Mouse (Mus musculus) layer of hippocampus, adult 8-10 months (tissue): Measurements from ENCODE around the gene Lrrc25. TPM values are rescaled to one million over a fixed set of nuclear protein-coding genes. Genes with fewer than 3 reads are reported as not detected.
"Not testable (repeated sequence)": the region's sequence is repeated elsewhere in the genome, so short reads cannot be mapped to it uniquely, and the experiment has no call there.

Experiments
- DNase-seq, 2 experiments: peaks; one replicate each; pipeline ENCODE4 v3.0.0; 2022; ENCODE audit warnings: low spot score in 2 of 2
- total RNA-seq, 4 experiments: library from RNA; stranded (reverse); gene quantifications; 2 replicates each; pipeline ENCODE4 v1.2.4; 2022

The Lrrc25 gene
- 1 to 10 TPM in 2 of 4 experiments, under 1 TPM in 2; 0.24 to 1.6 (median 1.1) TPM for total RNA-seq

DNA sequence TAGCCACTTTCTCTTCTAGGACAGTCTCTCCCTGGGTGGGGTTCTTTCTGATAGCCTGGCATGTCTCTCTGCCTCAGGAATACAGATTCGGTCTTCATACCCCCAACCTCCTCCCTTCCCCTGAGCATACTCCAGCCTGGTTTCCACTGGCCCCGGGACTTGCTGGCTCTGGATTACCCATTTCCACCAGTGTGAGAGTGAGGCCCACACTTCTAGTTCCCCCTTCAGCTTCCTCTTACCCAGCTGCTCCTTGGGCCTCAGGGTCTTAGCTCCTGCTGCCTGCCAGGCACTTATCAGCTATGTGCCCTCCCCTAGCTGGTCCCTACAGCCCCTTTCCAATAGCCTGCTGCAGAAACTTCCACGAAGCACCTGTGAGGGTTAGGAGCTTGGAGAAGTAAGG, at the start of gene Lrrc25:
Gene Lrrc25 (plus strand): TSS at position 262 of the 400 bp plus-strand sequence.
- no peak for DNase-seq

- no peak for DNase-seq
Observed at GRCm38 (mm10) chr8:70570360-70570759, 45.6 kb upstream of the Lrrc25 start.

- no peak for DNase-seq
Observed at GRCm38 (mm10) chr8:70570990-70571389, 45.0 kb upstream of the Lrrc25 start.

DNA sequence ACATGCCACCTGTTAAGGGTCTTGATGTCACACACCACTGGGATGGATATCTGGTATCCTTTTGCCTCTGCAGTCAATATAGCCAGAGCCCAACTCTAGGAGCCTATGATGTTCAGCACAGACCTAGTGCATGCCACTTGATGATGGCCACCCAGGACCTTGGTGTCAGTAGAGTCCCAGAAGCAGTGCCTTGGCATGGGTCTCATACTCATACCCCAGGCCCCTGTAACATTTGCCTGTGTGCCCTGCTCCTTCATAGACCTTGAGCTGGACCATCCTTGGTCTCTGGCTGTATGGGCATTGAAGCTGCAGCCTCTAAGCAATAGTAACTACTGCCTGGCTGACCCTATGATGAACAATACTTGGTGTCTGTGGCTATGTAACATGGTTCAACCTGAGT, 41.7 kb upstream of the Lrrc25 start:
- DNase-seq = no peak

DNA sequence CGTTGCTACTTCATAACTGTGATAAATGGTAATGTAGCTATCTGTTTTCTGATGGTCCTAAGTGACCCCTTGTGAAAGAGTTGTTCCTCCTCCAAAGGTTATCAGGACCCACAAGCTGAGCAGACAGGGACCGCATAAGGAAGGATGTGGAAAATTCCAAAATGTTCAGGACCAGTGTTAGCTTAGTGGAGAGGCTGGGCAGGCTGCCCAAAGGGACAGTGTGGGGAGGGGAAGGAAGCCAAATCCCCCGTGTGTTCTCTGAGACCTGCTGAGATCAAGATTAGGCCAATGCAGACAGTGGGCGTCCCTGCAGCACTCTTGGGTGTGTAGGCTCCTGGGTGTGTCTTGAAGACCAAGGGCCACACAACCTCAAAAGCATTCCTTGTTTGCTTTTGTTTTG, 41.0 kb upstream of the Lrrc25 start:
- DNase-seq = no peak

DNA sequence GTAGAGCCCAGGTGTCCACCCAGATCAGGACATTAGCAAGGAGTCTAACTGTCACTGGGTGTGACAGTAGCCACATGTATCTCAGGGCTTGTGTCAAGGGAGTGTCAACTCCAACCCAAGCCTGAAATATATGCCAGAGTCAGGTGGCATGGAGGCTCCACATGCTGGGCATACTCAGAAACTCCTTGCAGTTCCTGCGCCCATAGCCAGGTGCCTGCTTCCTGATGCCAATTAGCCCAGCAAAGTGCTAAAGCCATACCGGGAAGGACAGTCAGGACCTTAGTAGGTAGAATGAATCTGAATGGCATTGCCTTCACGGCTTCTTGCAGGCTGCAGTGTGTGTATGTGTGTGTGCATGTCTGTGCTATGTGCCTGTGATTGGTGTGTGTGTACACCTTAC, 38.7 kb upstream of the Lrrc25 start:
- DNase-seq = no peak

- DNase-seq = no peak
Observed at GRCm38 (mm10) chr8:70583476-70584387, 32.2 kb upstream of the Lrrc25 start.

DNA sequence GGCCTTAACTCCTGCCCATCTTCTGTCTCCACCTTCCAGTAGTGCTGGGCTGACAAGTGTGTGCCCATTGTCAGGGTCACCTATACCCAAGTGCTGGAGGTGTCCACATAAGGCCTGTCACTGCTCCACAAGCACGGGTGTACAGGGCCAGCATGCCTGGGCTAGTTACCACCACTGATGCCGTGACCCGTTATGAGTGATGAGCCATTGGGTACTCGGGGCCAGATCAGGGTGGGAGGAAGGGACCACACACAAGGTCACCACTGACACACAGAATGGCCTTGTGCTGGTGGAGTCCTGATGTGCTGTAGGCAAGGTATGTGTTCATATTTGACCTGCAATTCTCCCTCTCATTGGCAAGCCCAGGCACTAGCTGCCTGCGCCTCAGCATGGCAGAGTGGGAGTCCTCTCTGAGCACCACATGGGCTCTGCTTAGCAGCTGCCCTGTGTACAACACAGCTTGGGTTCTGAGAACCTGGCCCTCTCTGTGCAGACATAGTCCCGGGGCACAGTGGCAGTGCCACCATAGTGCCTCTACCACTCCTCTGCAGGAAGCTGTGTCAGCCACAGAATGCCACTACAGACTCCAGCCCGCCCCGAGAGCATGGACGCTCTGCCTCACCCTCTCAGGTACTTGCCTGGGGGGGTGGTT, 31.2 kb upstream of the Lrrc25 start:
- DNase-seq = no peak

- DNase-seq = no peak
Observed at GRCm38 (mm10) chr8:70585258-70585652, 30.7 kb upstream of the Lrrc25 start.

DNA sequence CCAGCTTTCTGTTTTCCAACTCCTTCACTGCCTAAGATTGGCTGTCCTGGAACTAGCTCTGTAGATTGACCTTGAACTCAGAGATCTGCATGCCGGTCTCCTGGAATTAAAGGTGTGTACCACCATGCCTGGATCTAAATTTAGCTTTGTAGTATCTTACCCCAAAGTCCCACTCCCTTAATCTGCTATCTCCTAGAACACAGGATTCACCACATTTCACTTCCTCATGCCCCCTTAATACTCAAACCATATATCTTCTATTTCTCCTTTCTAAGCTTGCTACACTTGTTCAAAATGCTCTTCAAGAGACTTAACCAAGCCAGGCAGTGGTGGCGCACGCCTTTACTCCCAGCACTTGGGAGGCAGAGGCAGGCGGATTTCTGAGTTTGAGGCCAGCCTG, 28.0 kb upstream of the Lrrc25 start:
- DNase-seq = not testable (repeated sequence)

DNA sequence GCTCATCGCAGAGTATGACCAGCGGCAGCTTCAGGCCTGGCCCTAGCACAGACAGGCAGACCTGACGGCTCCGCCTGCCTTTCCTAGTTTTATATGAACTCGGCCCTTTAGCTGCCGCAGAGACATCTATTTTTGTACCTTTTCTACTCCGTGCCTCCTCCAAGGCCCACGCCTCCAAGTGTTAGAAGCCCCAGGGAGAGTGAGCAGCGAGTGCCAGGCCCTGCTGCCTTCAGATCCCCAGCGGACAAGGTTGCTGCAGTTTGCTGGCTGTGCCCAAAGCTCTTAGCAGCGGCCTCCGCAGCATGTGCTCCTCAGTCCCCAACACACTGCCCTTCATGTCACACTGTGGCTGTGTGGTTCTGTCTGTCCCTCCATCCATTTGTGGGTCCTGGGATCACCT, 24.4 kb upstream of the Lrrc25 start:
- DNase-seq = no peak

- no peak for DNase-seq
Observed at GRCm38 (mm10) chr8:70593173-70593572, 22.8 kb upstream of the Lrrc25 start.

- no peak for DNase-seq
Observed at GRCm38 (mm10) chr8:70593961-70594609, 21.9 kb upstream of the Lrrc25 start, which contains the start of gene Isyna1. TSS of gene Isyna1 (plus strand) at chr8:70594373.

- no peak for DNase-seq
Observed at GRCm38 (mm10) chr8:70594621-70595564, 21.1 kb upstream of the Lrrc25 start.

- DNase-seq = no peak
Observed at GRCm38 (mm10) chr8:70595811-70596210, 20.1 kb upstream of the Lrrc25 start.

DNA sequence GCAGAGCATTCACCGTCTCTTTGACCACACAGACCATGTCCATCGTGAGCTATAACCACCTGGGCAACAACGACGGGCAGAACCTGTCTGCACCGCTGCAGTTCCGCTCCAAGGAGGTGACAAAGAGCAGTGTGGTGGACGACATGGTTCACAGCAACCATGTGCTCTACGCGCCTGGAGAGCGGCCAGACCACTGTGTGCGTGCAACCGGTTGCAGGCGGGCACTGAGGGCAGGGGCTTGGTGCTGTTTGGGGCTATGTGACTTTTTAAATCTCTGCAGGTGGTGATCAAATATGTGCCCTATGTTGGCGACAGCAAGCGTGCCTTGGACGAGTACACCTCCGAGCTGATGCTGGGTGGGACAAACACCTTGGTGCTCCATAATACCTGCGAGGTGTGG, 19.7 kb upstream of the Lrrc25 start:
- no peak for DNase-seq

GRCm38 (mm10) chr8:70596775-70597416, 19.1 kb upstream of the Lrrc25 start:
- DNase-seq = no peak

DNA sequence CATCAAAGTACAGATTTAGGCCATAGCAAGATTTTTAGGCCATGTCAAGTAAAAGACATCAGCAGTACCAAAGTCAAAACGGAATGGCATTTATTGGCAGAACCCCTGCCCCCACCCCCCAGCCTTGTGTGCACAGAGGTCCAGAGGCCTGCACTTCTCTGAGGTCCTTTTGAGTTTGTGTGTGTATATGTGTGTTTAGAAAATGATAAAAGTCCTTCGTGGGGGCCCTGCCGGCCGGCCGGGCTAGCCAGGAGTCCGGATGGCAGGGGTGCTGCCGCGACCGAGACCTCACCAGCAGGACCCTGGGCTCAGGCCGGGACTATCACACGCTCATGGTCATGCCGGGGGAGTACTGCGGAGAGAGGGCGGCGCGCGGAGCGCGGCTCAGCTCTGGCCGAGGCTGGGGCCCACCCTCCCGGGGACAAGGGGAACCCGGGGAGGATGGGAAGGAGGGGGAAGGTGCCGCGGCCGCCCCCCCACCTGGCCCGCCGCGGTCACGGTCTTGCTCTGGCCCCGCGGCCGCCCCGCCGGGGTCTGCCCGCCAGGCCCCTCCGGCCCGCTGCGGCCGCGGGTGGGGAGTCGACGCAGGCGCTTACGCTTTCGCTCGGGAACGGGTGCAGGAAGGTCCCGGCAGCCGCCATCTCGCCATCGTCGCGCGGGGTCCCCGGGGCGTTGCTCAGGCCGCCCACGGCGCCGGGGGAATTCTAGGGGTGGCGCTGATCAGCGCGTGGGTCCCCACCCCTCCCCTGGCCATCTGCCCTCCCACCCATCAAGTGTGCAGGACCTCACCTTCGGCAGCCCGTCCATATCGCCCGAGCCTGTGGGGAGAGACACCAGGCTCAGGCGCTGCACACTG, 18.3 kb upstream of the Lrrc25 start:
- no peak for DNase-seq

- DNase-seq = peak; percentile 77 to 85
Observed at GRCm38 (mm10) chr8:70598283-70598682, 17.7 kb upstream of the Lrrc25 start.
